Mouse (Mus musculus): ENCODE measurements around the gene Cinp. TPM values are rescaled to one million over a fixed set of nuclear protein-coding genes. Genes with fewer than 3 reads are reported as not detected.

The Cinp gene
- total and polyA plus RNA-seq, 2 experiments = 20.8 to 23.1 TPM

GRCm38 (mm10) chr12:110891887-110892286 lies 2.9 kb upstream of the Cinp start:
- peaks cover 7% of the 10 kb centered on the region for H3K36me3 ChIP-seq (ENCODE audit: control insufficient read depth, insufficient read depth, low read length)
- peaks cover 11% of the 10 kb centered on the region for H3K4me1 ChIP-seq (ENCODE audit: control insufficient read depth, insufficient read depth, low read length)
- TF ChIP-seq POLR2A (IDR thresholded peaks at IDR 0.05; ENCODE audit: extremely low read depth, insufficient read depth, low read length) = no peak
- TF ChIP-seq CTCF (IDR thresholded peaks at IDR 0.05; ENCODE audit: low read depth, low read length) = no peak
- no peak overlapping the region for H3K9ac ChIP-seq (ENCODE audit: low read depth, low read length)
- 96% methylated on average over 1 of the region's 1 CpGs for WGBS
- peaks cover 20% of the 10 kb centered on the region; the same call in 1 of the 2 replicates for H3K79me2 ChIP-seq (ENCODE audit: control insufficient read depth, insufficient read depth, low read length)
- no peaks in the 10 kb centered on the region for H3K27me3 ChIP-seq (ENCODE audit: control insufficient read depth, insufficient read depth, low read length)
- H3K4me3 ChIP-seq (ENCODE audit: insufficient read depth, low read depth, low read length) = no peak overlapping the region
- no peak for DNase-seq (ENCODE audit: extremely low read depth, low read depth, low spot score)
- H3K27ac ChIP-seq (replicated peaks; ENCODE audit: insufficient read depth, low read depth, low read length) = no peak overlapping the region

- H3K27ac ChIP-seq (replicated peaks; ENCODE audit: insufficient read depth, low read depth, low read length) = no peak overlapping the region
- WGBS = under 1% methylated on average over 25 of the region's 25 CpGs
Measured at GRCm38 (mm10) chr12:110888606-110889005, 339 bp downstream of the Cinp start.

GRCm38 (mm10) chr12:110888106-110888505 lies 839 bp downstream of the Cinp start:
- H3K79me2 ChIP-seq (ENCODE audit: control insufficient read depth, insufficient read depth, low read length) = peaks cover 17% of the 10 kb centered on the region; the same call in 1 of the 2 replicates
- WGBS = 28% methylated on average over 12 of the region's 12 CpGs
- H3K4me3 ChIP-seq (ENCODE audit: insufficient read depth, low read depth, low read length) = peak overlapping the region; percentile 73; the same call in 1 of the 2 replicates
- DNase-seq (ENCODE audit: extremely low read depth, low read depth, low spot score) = no peak
- H3K27ac ChIP-seq (replicated peaks; ENCODE audit: insufficient read depth, low read depth, low read length) = no peak overlapping the region
- TF ChIP-seq POLR2A (IDR thresholded peaks at IDR 0.05; ENCODE audit: extremely low read depth, insufficient read depth, low read length) = no peak
- TF ChIP-seq CTCF (IDR thresholded peaks at IDR 0.05; ENCODE audit: low read depth, low read length) = no peak
- H3K27me3 ChIP-seq (ENCODE audit: control insufficient read depth, insufficient read depth, low read length) = no peaks in the 10 kb centered on the region
- peak overlapping the region; percentile 77 for H3K9ac ChIP-seq (ENCODE audit: low read depth, low read length)
- peaks cover 11% of the 10 kb centered on the region for H3K4me1 ChIP-seq (ENCODE audit: control insufficient read depth, insufficient read depth, low read length)
- H3K36me3 ChIP-seq (ENCODE audit: control insufficient read depth, insufficient read depth, low read length) = no peaks in the 10 kb centered on the region

More at GRCm38 (mm10) chr12:110888606-110889005, 339 bp downstream of the Cinp start:
- H3K79me2 ChIP-seq (ENCODE audit: control insufficient read depth, insufficient read depth, low read length) = peaks cover 20% of the 10 kb centered on the region; the same call in 1 of the 2 replicates
- no peaks in the 10 kb centered on the region for H3K27me3 ChIP-seq (ENCODE audit: control insufficient read depth, insufficient read depth, low read length)
- H3K4me3 ChIP-seq (ENCODE audit: insufficient read depth, low read depth, low read length) = peak overlapping the region; percentile 73
- TF ChIP-seq CTCF (IDR thresholded peaks at IDR 0.05; ENCODE audit: low read depth, low read length) (no peak), POLR2A (IDR thresholded peaks at IDR 0.05; ENCODE audit: extremely low read depth, insufficient read depth, low read length) (0 out of 2 replicates have a peak, but pooled peaks have one; percentile 3)
- H3K4me1 ChIP-seq (ENCODE audit: control insufficient read depth, insufficient read depth, low read length) = peaks cover 11% of the 10 kb centered on the region
- H3K36me3 ChIP-seq (ENCODE audit: control insufficient read depth, insufficient read depth, low read length) = no peaks in the 10 kb centered on the region
- DNase-seq (ENCODE audit: extremely low read depth, low read depth, low spot score) = no peak
- peak overlapping the region; percentile 77 for H3K9ac ChIP-seq (ENCODE audit: low read depth, low read length)

- 98% methylated on average over 2 of the region's 2 CpGs for WGBS
- DNase-seq (ENCODE audit: extremely low read depth, low read depth, low spot score) = no peak
- Histone ChIP-seq H3K9ac (ENCODE audit: low read depth, low read length) (no peak overlapping the region), H3K4me1 (ENCODE audit: control insufficient read depth, insufficient read depth, low read length) (peaks cover 8% of the 10 kb centered on the region), H3K27me3 (ENCODE audit: control insufficient read depth, insufficient read depth, low read length) (no peaks in the 10 kb centered on the region), H3K27ac (replicated peaks; ENCODE audit: insufficient read depth, low read depth, low read length) (no peak overlapping the region), H3K36me3 (ENCODE audit: control insufficient read depth, insufficient read depth, low read length) (no peaks in the 10 kb centered on the region), H3K4me3 (ENCODE audit: insufficient read depth, low read depth, low read length) (no peak overlapping the region), H3K79me2 (ENCODE audit: control insufficient read depth, insufficient read depth, low read length) (peaks cover 6% of the 10 kb centered on the region; the same call in 1 of the 2 replicates)
- no peak for TF ChIP-seq CTCF (IDR thresholded peaks at IDR 0.05; ENCODE audit: low read depth, low read length)
- no peak for TF ChIP-seq POLR2A (IDR thresholded peaks at IDR 0.05; ENCODE audit: extremely low read depth, insufficient read depth, low read length)
Measured at GRCm38 (mm10) chr12:110885251-110885650, 3.7 kb downstream of the Cinp start.

GRCm38 (mm10) chr12:110882291-110882690 lies 6.7 kb downstream of the Cinp start:
- H3K27me3 ChIP-seq (ENCODE audit: control insufficient read depth, insufficient read depth, low read length) = no peaks in the 10 kb centered on the region
- 95% methylated on average over 7 of the region's 7 CpGs for WGBS

GRCm38 (mm10) chr12:110875351-110875750 lies 13.6 kb downstream of the Cinp start:
- Histone ChIP-seq H3K27me3 (ENCODE audit: control insufficient read depth, insufficient read depth, low read length) (no peaks in the 10 kb centered on the region), H3K27ac (replicated peaks; ENCODE audit: insufficient read depth, low read depth, low read length) (no peak overlapping the region), H3K79me2 (ENCODE audit: control insufficient read depth, insufficient read depth, low read length) (no peaks in the 10 kb centered on the region), H3K36me3 (ENCODE audit: control insufficient read depth, insufficient read depth, low read length) (peaks cover 12% of the 10 kb centered on the region), H3K9ac (ENCODE audit: low read depth, low read length) (no peak overlapping the region), H3K4me3 (ENCODE audit: insufficient read depth, low read depth, low read length) (no peak overlapping the region), H3K4me1 (ENCODE audit: control insufficient read depth, insufficient read depth, low read length) (peaks cover 12% of the 10 kb centered on the region)
- DNase-seq (ENCODE audit: extremely low read depth, low read depth, low spot score) = peak; percentile 70
- TF ChIP-seq CTCF (IDR thresholded peaks at IDR 0.05; ENCODE audit: low read depth, low read length) = no peak
- TF ChIP-seq POLR2A (IDR thresholded peaks at IDR 0.05; ENCODE audit: extremely low read depth, insufficient read depth, low read length) = no peak
- 31% methylated on average over 2 of the region's 2 CpGs for WGBS

More at GRCm38 (mm10) chr12:110882291-110882690, 6.7 kb downstream of the Cinp start:
- no peak for DNase-seq (ENCODE audit: extremely low read depth, low read depth, low spot score)
- Histone ChIP-seq H3K27ac (replicated peaks; ENCODE audit: insufficient read depth, low read depth, low read length) (no peak overlapping the region), H3K4me1 (ENCODE audit: control insufficient read depth, insufficient read depth, low read length) (no peaks in the 10 kb centered on the region), H3K79me2 (ENCODE audit: control insufficient read depth, insufficient read depth, low read length) (no peaks in the 10 kb centered on the region), H3K36me3 (ENCODE audit: control insufficient read depth, insufficient read depth, low read length) (peaks cover 9% of the 10 kb centered on the region), H3K4me3 (ENCODE audit: insufficient read depth, low read depth, low read length) (no peak overlapping the region), H3K9ac (ENCODE audit: low read depth, low read length) (no peak overlapping the region)
- TF ChIP-seq CTCF (IDR thresholded peaks at IDR 0.05; ENCODE audit: low read depth, low read length) (no peak), POLR2A (IDR thresholded peaks at IDR 0.05; ENCODE audit: extremely low read depth, insufficient read depth, low read length) (no peak)

Data from liver, adult 2 months (tissue).